Mouse (Mus musculus) layer of hippocampus, adult 9-11 months (tissue): Measurements from ENCODE around the gene Atp6v0c.
A peak's percentile ranks its signal among the peaks of the same experiment; 100 is the strongest.

ENCODE experiments used
- DNase-seq: peaks from one replicate; pipeline ENCODE4 v3.0.0; 2022

The Atp6v0c gene

DNA sequence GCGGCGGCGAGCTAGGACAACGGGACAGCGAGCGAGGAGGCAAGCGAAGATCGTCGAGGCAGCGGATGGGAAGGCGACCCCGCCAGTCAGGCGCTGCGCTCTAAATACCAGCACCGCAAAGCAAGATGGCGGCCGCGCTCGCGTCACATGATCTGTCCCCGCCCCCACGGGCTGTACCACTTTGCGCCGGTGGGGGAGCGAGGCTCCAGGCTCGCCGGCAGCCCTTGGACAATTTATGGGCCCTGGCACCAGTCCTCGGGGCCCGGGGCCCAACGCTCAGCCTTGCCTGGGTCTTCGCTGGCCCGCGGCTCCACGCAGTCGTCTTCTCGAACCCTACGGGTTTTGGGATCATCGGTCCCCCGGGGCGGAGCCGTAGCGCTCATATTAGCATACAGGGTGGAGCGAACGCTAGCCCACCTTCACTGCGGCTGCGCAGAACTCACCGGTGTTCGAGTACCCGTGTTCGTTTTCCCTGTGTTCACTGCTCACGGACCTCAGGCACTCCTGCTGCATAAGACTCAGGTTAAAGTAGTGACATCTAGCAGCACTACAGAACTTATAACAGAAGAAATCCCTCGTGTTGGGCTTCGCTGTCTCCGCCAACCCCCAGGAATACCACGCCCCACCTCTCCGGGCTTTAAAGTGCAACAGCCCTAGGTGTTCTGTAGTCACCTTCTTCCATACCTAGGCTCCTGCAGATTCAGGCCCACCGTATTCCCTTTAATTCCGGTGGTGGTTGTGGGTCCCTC is at the start of gene Atp6v0c:
Atp6v0c (minus strand) TSS at position 386 of the 749 bp plus-strand sequence.
- peak; percentile 97 for DNase-seq

- no peak for DNase-seq
Measured at GRCm38 (mm10) chr17:24216836-24217235, 47.3 kb upstream of the Atp6v0c start.

DNA sequence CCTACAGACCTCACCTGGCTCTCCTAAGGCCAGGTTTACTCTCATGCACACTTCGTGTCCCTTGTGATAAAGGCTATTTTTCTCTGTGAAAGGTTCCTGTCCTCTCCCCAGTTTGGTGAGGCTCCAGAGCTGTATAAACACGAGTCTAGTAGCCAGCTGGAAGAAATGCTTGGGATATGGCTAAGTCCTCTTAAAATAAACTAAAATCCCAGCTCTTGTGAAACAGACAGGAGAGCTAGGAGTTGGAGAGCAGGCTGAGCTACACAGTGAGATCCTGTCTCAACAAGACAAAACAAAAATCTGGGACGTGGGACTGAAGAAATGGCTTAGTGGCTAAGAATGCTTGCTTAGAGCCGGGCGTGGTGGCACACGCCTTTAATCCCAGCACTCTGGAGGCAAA is 43.7 kb upstream of the Atp6v0c start:
- no peak for DNase-seq

DNA sequence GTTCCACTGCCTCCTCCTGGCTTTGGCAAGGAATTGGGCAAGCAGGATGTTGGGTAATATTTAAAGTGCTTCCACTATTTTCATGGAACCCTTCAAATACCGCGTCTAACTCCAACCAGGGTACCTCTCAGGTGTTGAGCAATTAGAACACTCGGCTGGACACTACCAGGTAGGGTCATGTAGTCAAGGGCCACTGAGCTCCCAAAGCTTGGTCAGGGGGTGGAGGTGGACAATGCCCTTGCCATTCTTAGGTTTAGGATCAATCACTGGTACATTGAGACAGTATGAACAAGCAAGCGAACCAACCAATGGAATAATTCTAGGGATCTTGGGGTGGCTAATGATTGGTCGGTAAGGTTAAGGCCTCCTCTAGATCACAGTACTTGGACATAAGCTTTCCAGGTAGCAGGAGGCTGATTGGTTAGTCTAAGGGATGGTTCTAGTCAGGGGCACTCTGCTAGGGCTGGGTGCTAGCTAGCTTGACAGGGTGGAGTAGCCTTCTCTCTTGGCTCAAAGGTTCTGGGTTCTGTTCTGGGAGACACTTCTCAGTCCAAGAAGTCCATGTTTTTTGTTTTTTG is 43.0 kb upstream of the Atp6v0c start:
- DNase-seq: no peak

DNA sequence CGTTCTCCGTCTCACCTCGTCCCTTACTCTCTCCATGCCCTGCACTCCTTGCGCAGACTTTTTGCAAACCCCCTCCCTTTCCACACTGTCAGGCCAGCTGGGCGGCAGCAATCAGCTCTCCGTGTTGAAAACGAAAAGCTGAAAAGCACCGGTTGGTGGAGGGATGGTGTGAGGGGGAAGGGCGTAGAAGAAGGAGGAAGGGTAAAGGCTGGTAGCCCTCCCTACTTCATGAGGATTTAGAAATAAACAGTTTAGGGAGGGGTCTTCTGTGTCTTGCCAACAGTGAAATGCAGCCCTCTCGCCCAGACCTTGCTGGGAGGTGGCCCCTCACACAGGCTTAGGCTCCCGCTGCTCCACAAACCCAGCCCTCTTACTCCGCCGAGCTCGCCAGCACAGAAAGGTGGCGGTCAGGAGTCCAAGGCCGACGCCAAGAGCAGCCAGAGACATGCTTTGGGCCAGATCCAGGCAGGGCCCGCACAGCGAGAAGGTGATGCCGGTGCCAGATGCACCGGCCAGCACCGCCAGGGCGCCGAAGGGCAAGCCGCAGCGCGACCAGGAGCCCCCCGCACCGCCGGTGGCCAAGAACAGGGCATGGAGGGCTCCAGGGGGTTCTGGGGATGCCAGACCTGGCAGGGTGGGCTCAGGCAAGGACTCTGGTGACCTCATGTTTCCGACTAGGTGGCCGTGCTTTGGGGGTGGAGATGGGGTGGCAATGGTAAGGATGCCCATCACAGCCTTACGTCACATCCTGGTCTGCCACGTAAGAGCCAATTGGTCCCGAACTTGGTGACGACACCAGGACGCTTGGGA is 42.3 kb upstream of the Atp6v0c start:
- DNase-seq: peak; percentile 92

DNA sequence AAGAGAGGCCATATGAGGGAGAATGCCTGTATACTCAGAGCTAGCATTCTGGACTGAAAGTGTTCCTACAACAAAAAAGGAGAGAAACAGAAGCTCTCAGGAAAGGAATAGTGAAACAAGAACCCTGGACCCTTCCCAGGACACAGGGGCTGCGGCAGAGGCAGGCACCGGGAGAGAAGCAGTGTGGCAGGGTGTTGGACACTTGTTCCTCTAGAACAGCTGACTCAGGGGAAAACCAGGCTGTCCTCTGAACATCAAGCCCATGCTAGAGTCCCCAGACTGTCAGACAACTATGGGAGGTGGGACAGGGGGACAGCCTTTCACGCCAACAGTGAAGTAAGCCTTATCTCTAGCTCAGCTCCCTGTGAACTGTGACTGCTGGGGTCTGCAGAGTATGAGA is 41.1 kb upstream of the Atp6v0c start:
- DNase-seq: no peak

DNA sequence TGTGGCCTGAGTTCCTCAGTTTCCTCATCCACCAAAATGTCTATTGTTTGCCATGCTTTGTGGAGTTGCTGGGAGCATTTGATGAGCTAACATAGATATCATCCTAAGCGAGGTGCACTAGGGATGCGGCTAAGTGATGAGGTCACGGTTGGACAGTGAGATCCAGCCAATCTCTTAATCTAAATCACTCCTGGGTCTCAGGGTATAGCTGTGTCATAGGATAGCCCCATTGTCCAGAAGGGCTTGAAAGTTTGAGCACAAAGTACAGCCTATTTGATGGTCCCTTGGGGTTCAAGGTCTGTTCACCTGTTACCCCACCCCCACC is 40.4 kb upstream of the Atp6v0c start:
- no peak for DNase-seq

GRCm38 (mm10) chr17:24209043-24209915 is 39.8 kb upstream of the Atp6v0c start, which contains the start of gene Ntn3:
Ntn3 (minus strand) TSS chr17:24209531.
- DNase-seq: peak; percentile 38

- DNase-seq: no peak
Measured at GRCm38 (mm10) chr17:24208641-24209042, 39.1 kb upstream of the Atp6v0c start.

GRCm38 (mm10) chr17:24207768-24208640 is 38.5 kb upstream of the Atp6v0c start:
- no peak for DNase-seq

GRCm38 (mm10) chr17:24206451-24207351 is 37.2 kb upstream of the Atp6v0c start:
- DNase-seq: peak; percentile 84

- DNase-seq: peak; percentile 75
Measured at GRCm38 (mm10) chr17:24205908-24206361, 36.4 kb upstream of the Atp6v0c start.

- DNase-seq: peak; percentile 95
Measured at GRCm38 (mm10) chr17:24205284-24205888, 35.9 kb upstream of the Atp6v0c start, which contains the start of gene Tbc1d24. Tbc1d24 (minus strand) TSS chr17:24205562.

DNA sequence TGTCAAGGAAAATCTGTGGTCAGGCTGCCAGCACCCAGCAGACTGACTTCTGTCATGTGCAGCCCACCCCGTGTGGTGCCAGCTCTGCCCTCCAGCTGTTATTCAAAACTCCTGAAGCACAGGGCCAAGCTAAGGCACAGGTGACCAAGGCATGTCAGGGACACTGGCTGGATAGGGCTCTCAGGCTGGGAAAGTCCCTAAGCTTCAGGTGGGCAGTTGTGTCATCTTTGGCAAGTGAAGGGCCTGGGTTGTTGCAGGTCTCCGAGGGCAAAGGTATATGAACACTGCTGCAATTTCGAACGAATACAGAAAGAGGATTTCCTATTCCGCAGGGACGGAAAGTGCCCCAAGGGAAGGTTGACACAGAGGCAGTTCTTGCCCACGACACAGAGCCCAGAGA is 35.3 kb upstream of the Atp6v0c start:
- no peak for DNase-seq

DNA sequence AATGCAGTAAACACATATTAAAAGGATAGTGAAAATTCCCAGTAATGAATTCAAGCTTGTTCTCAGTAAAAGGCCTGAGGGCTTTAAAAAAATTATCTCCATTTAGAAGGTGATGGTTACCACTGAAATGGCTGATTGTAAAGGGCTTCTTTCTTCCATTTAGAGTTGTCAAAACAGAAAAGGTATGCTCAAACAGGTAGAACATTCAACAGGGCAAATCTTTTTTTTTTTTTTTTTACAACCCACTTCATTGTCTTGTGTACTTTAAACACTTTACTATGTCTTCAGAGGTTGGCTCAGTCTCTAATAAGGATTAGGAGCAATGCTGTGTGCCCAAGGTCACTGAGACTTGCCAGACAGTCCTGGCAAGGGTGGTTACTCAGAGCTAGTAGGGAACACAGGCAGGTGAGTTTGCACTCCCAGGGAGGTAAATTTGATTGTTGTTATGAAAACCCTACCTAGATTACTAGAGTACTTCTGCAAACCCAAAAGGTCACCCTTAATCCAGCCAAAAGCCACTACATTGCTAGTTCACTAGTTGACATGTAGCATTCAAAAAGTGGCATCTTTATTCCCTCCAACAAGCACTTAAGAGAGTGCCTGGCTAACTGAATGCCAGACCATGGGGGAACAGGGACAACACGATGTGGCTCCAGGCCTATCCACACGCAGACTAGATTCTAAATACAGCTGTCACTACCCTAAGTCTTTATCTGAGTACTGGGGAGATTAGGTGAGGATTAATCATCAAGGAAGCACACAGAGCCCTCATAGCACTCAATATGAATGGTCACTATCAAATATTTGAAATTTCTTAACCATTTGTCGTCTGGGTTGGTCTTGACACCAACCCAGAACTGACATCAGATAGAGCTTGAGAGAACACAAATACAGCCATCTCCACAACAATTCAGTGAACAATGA is 34.4 kb upstream of the Atp6v0c start:
- DNase-seq: no peak

GRCm38 (mm10) chr17:24203068-24203467 is 33.6 kb upstream of the Atp6v0c start:
- no peak for DNase-seq

GRCm38 (mm10) chr17:24201092-24201491 is 31.6 kb upstream of the Atp6v0c start:
- DNase-seq: no peak

DNA sequence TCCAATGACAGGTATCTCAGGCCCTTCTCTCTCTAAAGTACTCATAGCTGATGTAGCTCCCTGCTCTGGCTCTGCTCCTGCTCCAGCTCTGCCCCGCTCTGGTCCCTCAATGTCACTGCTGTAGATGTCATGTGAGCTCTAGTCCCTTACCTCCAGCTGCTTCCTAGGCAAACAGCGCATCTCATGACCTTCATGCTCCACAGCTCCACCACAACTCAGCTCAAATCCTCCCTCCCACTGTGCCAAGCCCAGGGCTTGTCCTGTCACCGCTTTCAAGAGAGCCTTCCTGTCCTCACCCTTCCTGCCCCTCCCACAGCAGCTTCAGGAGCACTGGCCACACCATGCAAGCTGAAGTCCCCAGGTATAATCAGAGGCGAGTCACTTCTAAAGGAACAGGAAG is 30.2 kb upstream of the Atp6v0c start:
- no peak for DNase-seq

DNA sequence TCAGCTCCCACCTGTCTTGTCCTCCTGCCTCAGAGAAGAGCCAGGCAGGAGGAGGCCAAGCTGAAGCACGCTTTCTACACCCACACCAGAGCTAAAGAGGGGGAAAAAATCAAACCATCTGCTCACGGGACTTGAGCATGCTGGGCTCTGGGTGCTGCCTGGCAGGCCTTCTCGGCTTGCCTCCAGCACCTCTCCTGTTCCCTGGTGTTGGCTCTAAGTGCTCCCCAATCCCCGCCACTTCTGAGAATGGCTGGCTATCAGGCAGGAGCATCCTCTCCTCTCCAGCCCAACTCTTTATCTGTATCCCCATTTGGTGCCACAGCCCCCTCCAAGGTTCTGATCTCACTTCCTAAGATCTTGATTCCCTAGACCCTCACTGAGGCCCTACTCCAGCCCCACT is 29.8 kb upstream of the Atp6v0c start:
- peak; percentile 90 for DNase-seq
